Mouse (Mus musculus): ENCODE measurements around the gene Mageb2. TPM values are rescaled to one million over a fixed set of nuclear protein-coding genes. Genes with fewer than 3 reads are reported as not detected.
"Not testable (repeated sequence)": the region's sequence is repeated elsewhere in the genome, so short reads cannot be mapped to it uniquely, and the experiment has no call there.

Mageb2 gene
- total RNA-seq (2021): not detected
- long read RNA-seq, experiment 1: 0 reads
- long read RNA-seq, experiment 2: 0 reads

GRCm38 (mm10) chrX:91331390-91331789 lies at the start of gene Mageb2:
Gene Mageb2, plus strand, starts transcription at chrX:91331690.
- H3K27ac ChIP-seq; intact Hi-C loops (cut with DNase I); H3K4me3 ChIP-seq; DNase-seq: not testable (repeated sequence)

DNA sequence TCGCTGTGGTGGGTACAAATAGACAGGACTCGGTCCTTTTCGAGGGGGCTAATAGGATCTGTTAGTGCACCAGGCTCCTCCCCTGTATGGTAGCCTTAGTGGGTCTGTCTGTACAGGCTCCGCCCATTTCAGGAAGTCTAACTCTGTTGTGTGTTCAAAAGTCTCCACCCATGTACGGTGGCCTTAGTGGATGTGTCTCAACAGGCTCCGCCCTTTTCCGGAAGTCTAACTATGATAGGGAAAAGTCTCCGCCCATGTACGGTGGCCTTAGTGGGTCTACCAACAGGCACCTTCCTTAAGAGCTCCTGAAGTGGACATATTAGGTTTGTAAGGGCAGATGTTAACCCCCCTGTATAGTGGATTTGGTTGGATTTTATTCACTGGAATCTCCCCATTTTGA lies 18.2 kb upstream of the Mageb2 start:
- intact Hi-C loops (cut with DNase I); DNase-seq; H3K27ac ChIP-seq; H3K4me3 ChIP-seq: not testable (repeated sequence)

Other genes with a start within 250 kb of the Mageb2 start
- not detected for gene Gm5072, start 60.8 kb downstream of the Mageb2 start, total RNA-seq (2021)
- not detected for gene Gm8914, start 148.4 kb downstream of the Mageb2 start, total RNA-seq (2021)
- gene 1700084M14Rik, start 244.2 kb downstream of the Mageb2 start, total RNA-seq (2021): not detected